Mouse (Mus musculus): ENCODE measurements around the gene Aup1. TPM values are rescaled to one million over a fixed set of nuclear protein-coding genes. Genes with fewer than 3 reads are reported as not detected.

The Aup1 gene
- polyA plus RNA-seq, 1 experiment from 2014 or later, result 135 TPM

GRCm38 (mm10) chr6:83011255-83011654 lies 43.1 kb upstream of the Aup1 start:
- H3K9ac ChIP-seq (ENCODE audit: low read length), result no peak overlapping the region
- ATAC-seq (ENCODE audit: low FRiP score, low TSS enrichment), result no peak
- H3K27me3 ChIP-seq (ENCODE audit: control insufficient read depth, insufficient read depth, low read length), result no peaks in the 10 kb centered on the region
- H3K4me1 ChIP-seq (replicated peaks; ENCODE audit: control insufficient read depth, insufficient read depth), result no peaks in the 10 kb centered on the region
- H3K4me2 ChIP-seq (replicated peaks; ENCODE audit: low read depth), result no peak overlapping the region
- WGBS, result 64% methylated on average over 7 of the region's 7 CpGs
- no peak overlapping the region for H3K27ac ChIP-seq (replicated peaks)
- H3K4me3 ChIP-seq (ENCODE audit: low read depth, low read length), result no peak overlapping the region
- H3K9me3 ChIP-seq (ENCODE audit: control insufficient read depth, low read length), result no peaks in the 10 kb centered on the region
- no peaks in the 10 kb centered on the region for H3K36me3 ChIP-seq (ENCODE audit: control insufficient read depth, insufficient read depth, low read length)
- TF ChIP-seq EP300 (optimal IDR thresholded peaks at IDR 0.05) (no peak), CTCF (IDR thresholded peaks at IDR 0.05; ENCODE audit: low read depth) (no peak)
- no peak for DNase-seq (ENCODE audit: low spot score)

GRCm38 (mm10) chr6:83011756-83012155 lies 42.6 kb upstream of the Aup1 start:
- H3K27me3 ChIP-seq (ENCODE audit: control insufficient read depth, insufficient read depth, low read length), result no peaks in the 10 kb centered on the region
- H3K4me1 ChIP-seq (replicated peaks; ENCODE audit: control insufficient read depth, insufficient read depth), result no peaks in the 10 kb centered on the region
- DNase-seq (ENCODE audit: low spot score), result no peak
- no peak for ATAC-seq (ENCODE audit: low FRiP score, low TSS enrichment)
- no peak overlapping the region for H3K4me2 ChIP-seq (replicated peaks; ENCODE audit: low read depth)
- H3K27ac ChIP-seq (replicated peaks), result no peak overlapping the region
- TF ChIP-seq EP300 (optimal IDR thresholded peaks at IDR 0.05), result no peak
- no peak for TF ChIP-seq CTCF (IDR thresholded peaks at IDR 0.05; ENCODE audit: low read depth)
- H3K9me3 ChIP-seq (ENCODE audit: control insufficient read depth, low read length), result no peaks in the 10 kb centered on the region
- no peak overlapping the region for H3K9ac ChIP-seq (ENCODE audit: low read length)
- no peaks in the 10 kb centered on the region for H3K36me3 ChIP-seq (ENCODE audit: control insufficient read depth, insufficient read depth, low read length)
- H3K4me3 ChIP-seq (ENCODE audit: low read depth, low read length), result no peak overlapping the region
- WGBS, result 52% methylated on average over 6 of the region's 6 CpGs

GRCm38 (mm10) chr6:83013444-83013843 lies 40.9 kb upstream of the Aup1 start:
- ATAC-seq (ENCODE audit: low FRiP score, low TSS enrichment) (no peak), DNase-seq (ENCODE audit: low spot score) (no peak)
- Histone ChIP-seq H3K4me2 (replicated peaks; ENCODE audit: low read depth) (no peak overlapping the region), H3K9me3 (ENCODE audit: control insufficient read depth, low read length) (no peaks in the 10 kb centered on the region), H3K27me3 (ENCODE audit: control insufficient read depth, insufficient read depth, low read length) (no peaks in the 10 kb centered on the region), H3K27ac (replicated peaks) (no peak overlapping the region), H3K9ac (ENCODE audit: low read length) (no peak overlapping the region), H3K4me3 (ENCODE audit: low read depth, low read length) (no peak overlapping the region), H3K36me3 (ENCODE audit: control insufficient read depth, insufficient read depth, low read length) (no peaks in the 10 kb centered on the region), H3K4me1 (replicated peaks; ENCODE audit: control insufficient read depth, insufficient read depth) (no peaks in the 10 kb centered on the region)
- TF ChIP-seq EP300 (optimal IDR thresholded peaks at IDR 0.05), result no peak
- no peak for TF ChIP-seq CTCF (IDR thresholded peaks at IDR 0.05; ENCODE audit: low read depth)
- WGBS, result 65% methylated on average over 5 of the region's 5 CpGs

GRCm38 (mm10) chr6:83014482-83015466 lies 39.5 kb upstream of the Aup1 start:
- H3K27me3 ChIP-seq (ENCODE audit: control insufficient read depth, insufficient read depth, low read length), result no peaks in the 10 kb centered on the region
- ATAC-seq (ENCODE audit: low FRiP score, low TSS enrichment), result no peak; the same call in 1 of the 2 replicates
- no peak overlapping the region for H3K9ac ChIP-seq (ENCODE audit: low read length)
- WGBS, result 53% methylated on average over 12 of the region's 12 CpGs
- H3K27ac ChIP-seq (replicated peaks), result 0 out of 2 replicates have a peak overlapping the region, but pooled peaks have one; percentile 56
- no peak overlapping the region for H3K4me2 ChIP-seq (replicated peaks; ENCODE audit: low read depth)
- no peaks in the 10 kb centered on the region for H3K36me3 ChIP-seq (ENCODE audit: control insufficient read depth, insufficient read depth, low read length)
- DNase-seq (ENCODE audit: low spot score), result no peak
- no peaks in the 10 kb centered on the region for H3K4me1 ChIP-seq (replicated peaks; ENCODE audit: control insufficient read depth, insufficient read depth)
- H3K9me3 ChIP-seq (ENCODE audit: control insufficient read depth, low read length), result no peaks in the 10 kb centered on the region
- no peak overlapping the region for H3K4me3 ChIP-seq (ENCODE audit: low read depth, low read length)
- TF ChIP-seq CTCF (IDR thresholded peaks at IDR 0.05; ENCODE audit: low read depth) (no peak), EP300 (optimal IDR thresholded peaks at IDR 0.05) (no peak)

- H3K4me1 ChIP-seq (replicated peaks; ENCODE audit: control insufficient read depth, insufficient read depth), result no peaks in the 10 kb centered on the region
- ATAC-seq (ENCODE audit: low FRiP score, low TSS enrichment) (no peak), DNase-seq (ENCODE audit: low spot score) (no peak)
- no peaks in the 10 kb centered on the region for H3K9me3 ChIP-seq (ENCODE audit: control insufficient read depth, low read length)
- H3K36me3 ChIP-seq (ENCODE audit: control insufficient read depth, insufficient read depth, low read length), result no peaks in the 10 kb centered on the region
- no peak overlapping the region for H3K4me2 ChIP-seq (replicated peaks; ENCODE audit: low read depth)
- no peak overlapping the region for H3K27ac ChIP-seq (replicated peaks)
- no peak overlapping the region for H3K9ac ChIP-seq (ENCODE audit: low read length)
- WGBS, result 82% methylated on average over 2 of the region's 2 CpGs
- TF ChIP-seq CTCF (IDR thresholded peaks at IDR 0.05; ENCODE audit: low read depth) (no peak), EP300 (optimal IDR thresholded peaks at IDR 0.05) (no peak)
- no peaks in the 10 kb centered on the region for H3K27me3 ChIP-seq (ENCODE audit: control insufficient read depth, insufficient read depth, low read length)
- H3K4me3 ChIP-seq (ENCODE audit: low read depth, low read length), result no peak overlapping the region
Measured at GRCm38 (mm10) chr6:83015749-83016148, 38.6 kb upstream of the Aup1 start.

- no peak overlapping the region for H3K4me2 ChIP-seq (replicated peaks; ENCODE audit: low read depth)
- no peak overlapping the region for H3K9ac ChIP-seq (ENCODE audit: low read length)
- no peak for DNase-seq (ENCODE audit: low spot score)
- TF ChIP-seq CTCF (IDR thresholded peaks at IDR 0.05; ENCODE audit: low read depth) (no peak), EP300 (optimal IDR thresholded peaks at IDR 0.05) (no peak)
- H3K9me3 ChIP-seq (ENCODE audit: control insufficient read depth, low read length), result no peaks in the 10 kb centered on the region
- 0 out of 2 replicates have a peak, but pooled peaks have one; percentile 29 for ATAC-seq (ENCODE audit: low FRiP score, low TSS enrichment)
- H3K36me3 ChIP-seq (ENCODE audit: control insufficient read depth, insufficient read depth, low read length), result no peaks in the 10 kb centered on the region
- no peaks in the 10 kb centered on the region for H3K4me1 ChIP-seq (replicated peaks; ENCODE audit: control insufficient read depth, insufficient read depth)
- no peak overlapping the region for H3K4me3 ChIP-seq (ENCODE audit: low read depth, low read length)
- no peak overlapping the region for H3K27ac ChIP-seq (replicated peaks)
- no peaks in the 10 kb centered on the region for H3K27me3 ChIP-seq (ENCODE audit: control insufficient read depth, insufficient read depth, low read length)
- 56% methylated on average over 3 of the region's 3 CpGs for WGBS
Measured at GRCm38 (mm10) chr6:83017190-83017589, 37.1 kb upstream of the Aup1 start.

Data from stomach, postnatal 0 days (tissue).